Mouse (Mus musculus) forebrain, embryonic 10.5 days (tissue): ENCODE results near the gene Col26a1. TPM values are rescaled to one million over a fixed set of nuclear protein-coding genes. Genes with fewer than 3 reads are reported as not detected.

ENCODE experiments used
- polyA plus RNA-seq: library from polyadenylated mRNA; unstranded; fragments of >200 nt; fragmentation: Nextera tagmentation; extraction: Ambion mirVana; gene quantifications from 2 replicates; pipeline ENCODE4 v1.2.1, GENCODE M21; 2016

Gene Col26a1
- polyA plus RNA-seq, 1 experiment from 2014 or later = 48.6 TPM

Other genes with a start within 250 kb of the Col26a1 start
- not detected in 2 replicates for gene Myl10, start 190.1 kb downstream of the Col26a1 start, polyA plus RNA-seq
- gene Ift22, start 24.9 kb upstream of the Col26a1 start, polyA plus RNA-seq = 107 and 113 TPM in 2 replicates
- gene Fis1, start 70.1 kb upstream of the Col26a1 start, polyA plus RNA-seq = 243 and 263 TPM in 2 replicates
- 0.35 and 0.52 TPM in 2 replicates for gene Cldn15, start 83.4 kb upstream of the Col26a1 start, polyA plus RNA-seq
- gene Plod3, start 103.8 kb upstream of the Col26a1 start, polyA plus RNA-seq = 35.7 and 40.7 TPM in 2 replicates
- 102 and 107 TPM in 2 replicates for gene Znhit1, start 104.8 kb upstream of the Col26a1 start, polyA plus RNA-seq
- 0.35 TPM in 1 of 2 replicates, not detected in the other for gene Vgf, start 143.2 kb upstream of the Col26a1 start, polyA plus RNA-seq
- gene Ap1s1, start 162.9 kb upstream of the Col26a1 start, polyA plus RNA-seq = 195 and 198 TPM in 2 replicates
- 0.10 and 0.17 TPM in 2 replicates for gene Serpine1, start 189.1 kb upstream of the Col26a1 start, polyA plus RNA-seq
- gene Trim56, start 233.0 kb upstream of the Col26a1 start, polyA plus RNA-seq = 4.6 and 5.0 TPM in 2 replicates